Mouse (Mus musculus) naive thymus-derived CD4-positive, alpha-beta T cell, adult 5 months (primary cell): ENCODE data around the gene Gfral. TPM values are rescaled to one million over a fixed set of nuclear protein-coding genes. Genes with fewer than 3 reads are reported as not detected.

Source experiments
- polyA plus RNA-seq: library from polyadenylated mRNA; unstranded; fragments of 100-300 nt; shearing (Covaris generic); gene quantifications from one replicate; pipeline ENCODE4 v1.2.1, GENCODE M21; 2017

Gfral gene
- not detected for polyA plus RNA-seq

DNA sequence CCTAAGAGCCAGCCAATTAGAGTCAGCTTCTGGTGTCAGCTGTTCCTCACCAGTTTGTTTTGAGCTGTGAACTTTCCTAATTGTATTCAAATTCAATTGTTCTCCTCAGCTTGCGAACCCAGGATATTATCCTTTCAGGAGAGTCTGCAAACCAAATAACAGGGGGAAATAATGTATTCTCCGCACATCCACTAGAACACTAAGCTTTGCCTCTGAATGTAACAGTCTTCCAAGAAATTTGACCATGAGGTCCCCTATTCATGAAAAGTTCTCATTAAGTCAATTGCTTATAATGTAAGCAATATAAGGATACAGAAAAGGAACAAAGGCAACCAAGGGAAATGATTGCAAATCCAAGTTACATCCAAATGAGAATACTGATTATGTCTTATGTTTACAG lies at the start of gene Gfral:
Gene Gfral (minus strand): TSS at position 101 of the 400 bp plus-strand sequence.

Other genes starting within 250 kb of the Gfral start
- not detected for gene Hmgcll1, start 198.8 kb downstream of the Gfral start, polyA plus RNA-seq
- gene Hcrtr2, start 110.2 kb upstream of the Gfral start, polyA plus RNA-seq = 0.17 TPM